Mouse (Mus musculus) liver, postnatal 0 days (tissue): ENCODE measurements around the gene Dppa3. TPM values are rescaled to one million over a fixed set of nuclear protein-coding genes. Genes with fewer than 3 reads are reported as not detected.
A peak's percentile ranks its signal among the peaks of the same experiment; 100 is the strongest.

Source experiments
- ATAC-seq: fragments of 200-750 bp; cut with Nextera tagmentation; 2 replicates; pipeline ENCODE4 v1.8.0; 2017; ENCODE audit warnings: mild to moderate bottlenecking, moderate library complexity
- DNase-seq: peaks from one replicate; pipeline ENCODE4 v3.0.0-alpha.2; 2016
- H3K27ac ChIP-seq: fragments of 300-500 bp; sonication (generic); 2 replicates; pipeline ENCODE4 v1.5.1; 2014; ENCODE audit warnings: antibody characterized with exemption, moderate library complexity, mild to moderate bottlenecking, low read depth
- H3K27me3 ChIP-seq: fragments of 300-500 bp; sonication (generic); 2 replicates; pipeline ENCODE4 v1.6.1; 2014; ENCODE audit warnings: low read length, control low read depth, mixed read lengths; ENCODE audit not compliant: insufficient read depth
- H3K36me3 ChIP-seq: fragments of 300-500 bp; sonication (generic); replicated peaks from 2 replicates; pipeline ENCODE4 v1.6.1; 2014; ENCODE audit warnings: mild to moderate bottlenecking, control low read depth, low read length, moderate library complexity, mixed read lengths; ENCODE audit not compliant: insufficient read depth
- H3K4me1 ChIP-seq: fragments of 300-500 bp; sonication (generic); 2 replicates; pipeline ENCODE4 v1.6.1; 2014; ENCODE audit warnings: antibody characterized with exemption, mild to moderate bottlenecking, control low read depth; ENCODE audit not compliant: insufficient read depth
- H3K4me2 ChIP-seq: fragments of 300-500 bp; sonication (generic); 2 replicates; pipeline ENCODE4 v1.6.1; 2014; ENCODE audit warnings: low read depth, mild to moderate bottlenecking, low read length, moderate library complexity, mixed read lengths
- H3K4me3 ChIP-seq: fragments of 300-500 bp; sonication (generic); 2 replicates; pipeline ENCODE4 v1.5.1; 2014; ENCODE audit warnings: low read depth, low read length
- H3K9ac ChIP-seq: fragments of 300-500 bp; sonication (generic); replicated peaks from 2 replicates; pipeline ENCODE4 v1.6.1; 2014; ENCODE audit warnings: mild to moderate bottlenecking, moderate library complexity
- H3K9me3 ChIP-seq: fragments of 300-500 bp; sonication (generic); 2 replicates; pipeline ENCODE4 v1.6.1; 2016; ENCODE audit warnings: mild to moderate bottlenecking, control low read depth, low read length, mixed read lengths
- CTCF ChIP-seq: sonication (generic); IDR thresholded peaks from 2 replicates; pipeline ENCODE4 v1.5.1; 2016; ENCODE audit warnings: antibody characterized with exemption, low read depth
- EP300 ChIP-seq: IDR thresholded peaks from 2 replicates; pipeline ENCODE4 v1.6.1; 2016; ENCODE audit warnings: antibody characterized with exemption, low read depth, mild to moderate bottlenecking
- WGBS: fragments of 180-500 bp; shearing (Covaris S2); extraction: QIAGEN DNeasy Blood & Tissue Kit; methylation state at CpG from one replicate; pipeline ENCODE4 v1.1.7; 2014; ENCODE audit not compliant: insufficient replicate concordance; 5-methylcytosine and 5-hydroxymethylcytosine counted together
- polyA plus RNA-seq: library from polyadenylated mRNA; unstranded; fragments of >200 nt; fragmentation: Nextera tagmentation; extraction: Ambion mirVana; gene quantifications from 2 replicates; pipeline ENCODE4 v1.2.1, GENCODE M21; 2015

The Dppa3 gene
- polyA plus RNA-seq, 1 experiment from 2014 or later = 0.16 TPM

GRCm38 (mm10) chr6:122616022-122616421 is 10.2 kb upstream of the Dppa3 start:
- Histone ChIP-seq H3K36me3 (no peaks in the 10 kb centered on the region), H3K9me3 (no peaks in the 10 kb centered on the region), H3K27me3 (no peaks in the 10 kb centered on the region), H3K4me1 (no peaks in the 10 kb centered on the region), H3K4me3 (no peak overlapping the region), H3K27ac (no peak overlapping the region), H3K4me2 (no peak overlapping the region), H3K9ac (no peak overlapping the region)
- TF ChIP-seq EP300 = no peak
- TF ChIP-seq CTCF = no peak
- DNase-seq = no peak
- no peak for ATAC-seq
- whole genome bisulfite sequencing = 55% methylated on average over 3 of the region's 3 CpGs

GRCm38 (mm10) chr6:122621066-122621465 is 5.1 kb upstream of the Dppa3 start:
- no peak overlapping the region for H3K4me2 ChIP-seq
- H3K9ac ChIP-seq = no peak overlapping the region
- H3K4me3 ChIP-seq = no peak overlapping the region
- no peaks in the 10 kb centered on the region for H3K27me3 ChIP-seq
- no peaks in the 10 kb centered on the region for H3K9me3 ChIP-seq
- ATAC-seq (peak; percentile 26; the same call in 1 of the 2 replicates), DNase-seq (peak; percentile 33)
- TF ChIP-seq EP300 = no peak
- TF ChIP-seq CTCF = no peak
- no peaks in the 10 kb centered on the region for H3K36me3 ChIP-seq
- WGBS = 68% methylated on average over 6 of the region's 6 CpGs
- H3K27ac ChIP-seq = no peak overlapping the region
- 0 out of 2 replicates have a peak, but pooled peaks cover 2% of the 10 kb centered on the region for H3K4me1 ChIP-seq

GRCm38 (mm10) chr6:122624480-122624879 is 1.7 kb upstream of the Dppa3 start:
- no peaks in the 10 kb centered on the region for H3K9me3 ChIP-seq
- no peak overlapping the region; the same call in 1 of the 2 replicates for H3K27ac ChIP-seq
- peak; percentile 7 for DNase-seq
- no peak overlapping the region for H3K4me3 ChIP-seq
- no peak for ATAC-seq
- H3K4me1 ChIP-seq = 0 out of 2 replicates have a peak, but pooled peaks cover 2% of the 10 kb centered on the region
- H3K4me2 ChIP-seq = no peak overlapping the region
- WGBS = 63% methylated on average over 5 of the region's 5 CpGs
- no peaks in the 10 kb centered on the region for H3K36me3 ChIP-seq
- H3K9ac ChIP-seq = no peak overlapping the region
- no peaks in the 10 kb centered on the region for H3K27me3 ChIP-seq
- TF ChIP-seq EP300 (no peak), CTCF (no peak)

- Histone ChIP-seq H3K4me3 (no peak overlapping the region), H3K4me1 (0 out of 2 replicates have a peak, but pooled peaks cover 2% of the 10 kb centered on the region), H3K27me3 (no peaks in the 10 kb centered on the region), H3K9me3 (no peaks in the 10 kb centered on the region), H3K9ac (no peak overlapping the region), H3K4me2 (no peak overlapping the region), H3K36me3 (no peaks in the 10 kb centered on the region), H3K27ac (no peak overlapping the region; the same call in 1 of the 2 replicates)
- peak; percentile 89 for ATAC-seq
- WGBS = 59% methylated on average over 4 of the region's 4 CpGs
- TF ChIP-seq CTCF (no peak), EP300 (no peak)
- peak; percentile 64 for DNase-seq
Observed at GRCm38 (mm10) chr6:122625156-122625555, 1.1 kb upstream of the Dppa3 start.

GRCm38 (mm10) chr6:122627469-122628108 is 1.4 kb downstream of the Dppa3 start:
- Histone ChIP-seq H3K27ac (no peak overlapping the region), H3K27me3 (no peaks in the 10 kb centered on the region), H3K9me3 (no peaks in the 10 kb centered on the region), H3K9ac (peak overlapping the region; percentile 34; the same call in 1 of the 2 replicates), H3K36me3 (no peaks in the 10 kb centered on the region), H3K4me3 (peak overlapping the region; percentile 29), H3K4me1 (no peaks in the 10 kb centered on the region), H3K4me2 (peak overlapping the region; percentile 65)
- DNase-seq (peak; percentile 11), ATAC-seq (no peak)
- 22% methylated on average over 20 of the region's 20 CpGs for WGBS
- TF ChIP-seq CTCF (no peak), EP300 (no peak)

GRCm38 (mm10) chr6:122633411-122633810 is 7.2 kb downstream of the Dppa3 start:
- peak; percentile 51 for ATAC-seq
- no peak overlapping the region for H3K4me2 ChIP-seq
- H3K36me3 ChIP-seq = no peaks in the 10 kb centered on the region
- TF ChIP-seq CTCF = peak; percentile 71
- no peak for TF ChIP-seq EP300
- H3K4me1 ChIP-seq = no peaks in the 10 kb centered on the region
- H3K27me3 ChIP-seq = no peaks in the 10 kb centered on the region
- H3K9me3 ChIP-seq = no peaks in the 10 kb centered on the region
- 30% methylated on average over 9 of the region's 9 CpGs for WGBS
- DNase-seq = peak; percentile 17
- H3K27ac ChIP-seq = no peak overlapping the region
- H3K9ac ChIP-seq = no peak overlapping the region
- H3K4me3 ChIP-seq = no peak overlapping the region
